Mouse (Mus musculus): ENCODE measurements at regions not wholly inside any gene's neighbourhood (a gene's known extent, or its start where the extent isn't known, plus 50 kb on each side); places are given as distances from the start of the nearest gene placed in this dataset.
A peak's percentile ranks its signal among the peaks of the same experiment; 100 is the strongest.
"Not testable (repeated sequence)": the region's sequence is repeated elsewhere in the genome, so short reads cannot be mapped to it uniquely, and the experiment has no call there.

DNA sequence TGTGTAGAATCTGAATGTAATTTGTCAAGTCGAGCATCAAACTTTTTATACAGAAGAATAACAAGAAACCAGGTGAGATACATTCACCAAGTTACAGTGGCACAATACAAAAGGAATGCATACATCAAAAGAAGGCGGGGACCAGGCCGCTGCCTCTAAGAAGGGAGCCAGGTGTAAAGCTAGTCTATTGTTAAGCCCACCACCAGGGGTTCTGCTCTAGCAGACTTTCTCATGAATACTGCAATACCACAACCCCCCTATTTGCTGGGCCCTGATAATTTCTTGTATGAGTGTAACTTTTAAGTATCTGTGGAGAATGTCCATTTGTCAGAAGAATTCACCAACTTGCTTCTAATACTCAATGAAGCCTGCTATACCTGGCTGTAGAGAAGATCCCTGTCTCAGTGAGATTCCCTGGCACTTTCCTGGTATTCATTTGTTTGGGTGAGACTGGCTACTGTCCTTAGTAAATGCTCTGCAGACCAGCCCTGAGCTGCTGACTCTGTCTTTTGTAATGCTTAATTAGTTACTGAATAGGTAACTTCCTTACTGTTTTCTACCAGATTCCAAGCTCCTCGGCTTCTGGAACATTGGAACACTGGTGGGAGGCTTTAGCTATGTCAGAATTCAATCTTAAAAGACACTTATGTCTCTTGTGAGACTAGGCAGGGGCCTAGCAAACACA, 335.7 kb downstream of the Tbl1xr1 start:
- H3K9ac ChIP-seq (ENCODE audit: low read length); H3K4me1 ChIP-seq (ENCODE audit: control insufficient read depth, insufficient read depth, low read length); H3K4me2 ChIP-seq (ENCODE audit: low read length); H3K4me3 ChIP-seq (ENCODE audit: low read depth, low read length); H3K27ac ChIP-seq (ENCODE audit: low read depth, low read length); ATAC-seq; H3K27me3 ChIP-seq (replicated peaks; ENCODE audit: control insufficient read depth, insufficient read depth, low read length); H3K36me3 ChIP-seq (ENCODE audit: control insufficient read depth, insufficient read depth, low read length); H3K9me3 ChIP-seq (replicated peaks; ENCODE audit: control insufficient read depth, low read length); DNase-seq (ENCODE audit: low spot score): not testable (repeated sequence)
- 74% methylated on average over 4 of the region's 4 CpGs for WGBS

- H3K27ac ChIP-seq (ENCODE audit: low read depth, low read length) = no peak overlapping the region
- H3K4me1 ChIP-seq (ENCODE audit: control insufficient read depth, insufficient read depth, low read length) = no peaks in the 10 kb centered on the region
- H3K27me3 ChIP-seq (replicated peaks; ENCODE audit: control insufficient read depth, insufficient read depth, low read length) = no peaks in the 10 kb centered on the region
- H3K9me3 ChIP-seq (replicated peaks; ENCODE audit: control insufficient read depth, low read length) = no peaks in the 10 kb centered on the region
- H3K36me3 ChIP-seq (ENCODE audit: control insufficient read depth, insufficient read depth, low read length) = no peaks in the 10 kb centered on the region
- 81% methylated on average over 9 of the region's 9 CpGs for WGBS
- no peak overlapping the region for H3K4me2 ChIP-seq (ENCODE audit: low read length)
- DNase-seq (ENCODE audit: low spot score) (peak; percentile 8), ATAC-seq (no peak)
- no peak overlapping the region for H3K9ac ChIP-seq (ENCODE audit: low read length)
- no peak overlapping the region for H3K4me3 ChIP-seq (ENCODE audit: low read depth, low read length)
These were observed 361.8 kb downstream of the Tbl1xr1 start for GRCm38 (mm10) chr3:22438027-22438780.

- no peak overlapping the region for H3K9ac ChIP-seq (ENCODE audit: low read length)
- no peaks in the 10 kb centered on the region for H3K27me3 ChIP-seq (replicated peaks; ENCODE audit: control insufficient read depth, insufficient read depth, low read length)
- ATAC-seq (no peak), DNase-seq (ENCODE audit: low spot score) (no peak)
- no peaks in the 10 kb centered on the region for H3K9me3 ChIP-seq (replicated peaks; ENCODE audit: control insufficient read depth, low read length)
- H3K27ac ChIP-seq (ENCODE audit: low read depth, low read length) = no peak overlapping the region
- WGBS = 90% methylated on average over 5 of the region's 5 CpGs
- H3K4me1 ChIP-seq (ENCODE audit: control insufficient read depth, insufficient read depth, low read length) = no peaks in the 10 kb centered on the region
- H3K4me3 ChIP-seq (ENCODE audit: low read depth, low read length) = no peak overlapping the region
- no peak overlapping the region for H3K4me2 ChIP-seq (ENCODE audit: low read length)
- no peaks in the 10 kb centered on the region for H3K36me3 ChIP-seq (ENCODE audit: control insufficient read depth, insufficient read depth, low read length)
These were observed 394.1 kb downstream of the Tbl1xr1 start for GRCm38 (mm10) chr3:22470542-22470941.

DNA sequence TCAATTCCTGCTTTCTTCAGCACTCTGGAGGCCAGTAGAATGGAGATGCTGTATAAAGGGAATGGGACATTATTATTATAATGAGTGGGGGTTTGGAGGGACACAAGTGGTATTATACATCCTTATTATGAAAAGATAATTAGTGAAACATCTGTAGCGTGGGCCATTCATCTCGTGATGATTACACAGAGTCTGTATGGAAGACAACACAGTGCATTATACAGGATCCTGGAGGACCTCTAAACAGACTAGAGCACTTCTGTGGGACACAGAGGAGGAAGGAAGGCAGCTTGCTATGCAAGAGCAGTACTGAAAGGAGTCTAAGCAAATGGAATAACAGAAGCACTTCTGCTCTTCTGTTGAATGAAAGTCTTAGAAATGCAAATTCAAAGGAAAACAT, 416.1 kb downstream of the Tbl1xr1 start:
- Histone ChIP-seq H3K4me1 (ENCODE audit: control insufficient read depth, insufficient read depth, low read length) (no peaks in the 10 kb centered on the region), H3K27me3 (replicated peaks; ENCODE audit: control insufficient read depth, insufficient read depth, low read length) (no peaks in the 10 kb centered on the region), H3K9ac (ENCODE audit: low read length) (no peak overlapping the region), H3K4me2 (ENCODE audit: low read length) (no peak overlapping the region), H3K9me3 (replicated peaks; ENCODE audit: control insufficient read depth, low read length) (no peaks in the 10 kb centered on the region), H3K27ac (ENCODE audit: low read depth, low read length) (no peak overlapping the region), H3K36me3 (ENCODE audit: control insufficient read depth, insufficient read depth, low read length) (no peaks in the 10 kb centered on the region), H3K4me3 (ENCODE audit: low read depth, low read length) (no peak overlapping the region)
- DNase-seq (ENCODE audit: low spot score) (peak; percentile 8), ATAC-seq (peak; percentile 46; the same call in 1 of the 2 replicates)
- WGBS = 35% methylated on average over 2 of the region's 2 CpGs
